Mouse (Mus musculus): ENCODE results near the gene Csrnp2. TPM values are rescaled to one million over a fixed set of nuclear protein-coding genes. Genes with fewer than 3 reads are reported as not detected.

Csrnp2 gene
- polyA plus RNA-seq, 1 experiment from 2014 or later, result 15.5 TPM

GRCm38 (mm10) chr15:100436518-100436917 lies 58.8 kb downstream of the Csrnp2 start:
- Histone ChIP-seq H3K4me3 (ENCODE audit: low read depth, low read length) (no peak overlapping the region), H3K4me1 (ENCODE audit: control insufficient read depth, insufficient read depth, low read length) (no peaks in the 10 kb centered on the region), H3K27ac (replicated peaks; ENCODE audit: low read depth, low read length) (no peak overlapping the region), H3K27me3 (replicated peaks; ENCODE audit: control insufficient read depth, insufficient read depth, low read length) (no peaks in the 10 kb centered on the region), H3K4me2 (ENCODE audit: low read depth, low read length) (no peak overlapping the region), H3K9ac (ENCODE audit: low read depth, low read length) (no peak overlapping the region), H3K36me3 (ENCODE audit: control insufficient read depth, insufficient read depth, low read length) (no peaks in the 10 kb centered on the region), H3K9me3 (ENCODE audit: control insufficient read depth, low read length) (no peaks in the 10 kb centered on the region)
- DNase-seq (ENCODE audit: low spot score), result no peak
- no peak for ATAC-seq (ENCODE audit: low read depth)
- 58% methylated on average over 10 of the region's 10 CpGs for WGBS

GRCm38 (mm10) chr15:100436112-100436511 lies 59.2 kb downstream of the Csrnp2 start:
- Histone ChIP-seq H3K36me3 (ENCODE audit: control insufficient read depth, insufficient read depth, low read length) (no peaks in the 10 kb centered on the region), H3K9me3 (ENCODE audit: control insufficient read depth, low read length) (no peaks in the 10 kb centered on the region), H3K9ac (ENCODE audit: low read depth, low read length) (no peak overlapping the region), H3K27ac (replicated peaks; ENCODE audit: low read depth, low read length) (no peak overlapping the region), H3K27me3 (replicated peaks; ENCODE audit: control insufficient read depth, insufficient read depth, low read length) (no peaks in the 10 kb centered on the region), H3K4me3 (ENCODE audit: low read depth, low read length) (no peak overlapping the region), H3K4me2 (ENCODE audit: low read depth, low read length) (no peak overlapping the region), H3K4me1 (ENCODE audit: control insufficient read depth, insufficient read depth, low read length) (no peaks in the 10 kb centered on the region)
- WGBS, result 73% methylated on average over 4 of the region's 4 CpGs
- ATAC-seq (ENCODE audit: low read depth) (no peak), DNase-seq (ENCODE audit: low spot score) (no peak)

- no peak overlapping the region for H3K4me3 ChIP-seq (ENCODE audit: low read depth, low read length)
- H3K27me3 ChIP-seq (replicated peaks; ENCODE audit: control insufficient read depth, insufficient read depth, low read length), result no peaks in the 10 kb centered on the region
- ATAC-seq (ENCODE audit: low read depth) (no peak), DNase-seq (ENCODE audit: low spot score) (no peak)
- no peaks in the 10 kb centered on the region for H3K4me1 ChIP-seq (ENCODE audit: control insufficient read depth, insufficient read depth, low read length)
- H3K36me3 ChIP-seq (ENCODE audit: control insufficient read depth, insufficient read depth, low read length), result no peaks in the 10 kb centered on the region
- H3K9me3 ChIP-seq (ENCODE audit: control insufficient read depth, low read length), result no peaks in the 10 kb centered on the region
- no peak overlapping the region for H3K9ac ChIP-seq (ENCODE audit: low read depth, low read length)
- H3K27ac ChIP-seq (replicated peaks; ENCODE audit: low read depth, low read length), result no peak overlapping the region
- WGBS, result 62% methylated on average over 4 of the region's 4 CpGs
- H3K4me2 ChIP-seq (ENCODE audit: low read depth, low read length), result no peak overlapping the region
Observed at GRCm38 (mm10) chr15:100433234-100433633, 62.1 kb downstream of the Csrnp2 start.

GRCm38 (mm10) chr15:100429959-100430565 lies 65.2 kb downstream of the Csrnp2 start:
- WGBS, result 74% methylated on average over 11 of the region's 11 CpGs
- no peak overlapping the region for H3K9ac ChIP-seq (ENCODE audit: low read depth, low read length)

More at GRCm38 (mm10) chr15:100429959-100430565, 65.2 kb downstream of the Csrnp2 start:
- Histone ChIP-seq H3K4me2 (ENCODE audit: low read depth, low read length) (no peak overlapping the region), H3K4me3 (ENCODE audit: low read depth, low read length) (no peak overlapping the region), H3K36me3 (ENCODE audit: control insufficient read depth, insufficient read depth, low read length) (no peaks in the 10 kb centered on the region), H3K27me3 (replicated peaks; ENCODE audit: control insufficient read depth, insufficient read depth, low read length) (peaks cover 6% of the 10 kb centered on the region), H3K27ac (replicated peaks; ENCODE audit: low read depth, low read length) (no peak overlapping the region), H3K9me3 (ENCODE audit: control insufficient read depth, low read length) (no peaks in the 10 kb centered on the region), H3K4me1 (ENCODE audit: control insufficient read depth, insufficient read depth, low read length) (no peaks in the 10 kb centered on the region)
- ATAC-seq (ENCODE audit: low read depth), result no peak
- peak; percentile 17 for DNase-seq (ENCODE audit: low spot score)

Other genes starting within 250 kb of the Csrnp2 start
- gene Tmprss12, start 214.7 kb downstream of the Csrnp2 start, polyA plus RNA-seq (2014; fragmentation: Nextera tagmentation; extraction: Ambion mirVana), result not detected in 2 replicates
- 3.4 TPM in 2 replicates for gene Mettl7a1, start 191.3 kb downstream of the Csrnp2 start, polyA plus RNA-seq (2014; fragmentation: Nextera tagmentation; extraction: Ambion mirVana)
- 0.43 and 0.50 TPM in 2 replicates for gene Mettl7a3, start 160.6 kb downstream of the Csrnp2 start, polyA plus RNA-seq (2014; fragmentation: Nextera tagmentation; extraction: Ambion mirVana)
- 0.34 TPM in 1 of 2 replicates, not detected in the other for gene Methig1, start 142.3 kb downstream of the Csrnp2 start, polyA plus RNA-seq (2014; fragmentation: Nextera tagmentation; extraction: Ambion mirVana)
- gene Mettl7a2, start 142.3 kb downstream of the Csrnp2 start, polyA plus RNA-seq (2014; fragmentation: Nextera tagmentation; extraction: Ambion mirVana), result not detected in 2 replicates
- gene Higd1c, start 130.9 kb downstream of the Csrnp2 start, polyA plus RNA-seq (2014; fragmentation: Nextera tagmentation; extraction: Ambion mirVana), result not detected in 2 replicates
- 0.14 TPM in 1 of 2 replicates, not detected in the other for gene Gm5475, start 73.3 kb downstream of the Csrnp2 start, polyA plus RNA-seq (2014; fragmentation: Nextera tagmentation; extraction: Ambion mirVana)
- 15.5 and 17.0 TPM in 2 replicates for gene Slc11a2, start 70.4 kb downstream of the Csrnp2 start, polyA plus RNA-seq (2014; fragmentation: Nextera tagmentation; extraction: Ambion mirVana)
- gene Letmd1, start 26.5 kb downstream of the Csrnp2 start, polyA plus RNA-seq (2014; fragmentation: Nextera tagmentation; extraction: Ambion mirVana), result 26.6 and 30.4 TPM in 2 replicates
- gene Tfcp2, start 56.5 kb upstream of the Csrnp2 start, polyA plus RNA-seq (2014; fragmentation: Nextera tagmentation; extraction: Ambion mirVana), result 17.4 and 22.6 TPM in 2 replicates
- gene Pou6f1, start 104.5 kb upstream of the Csrnp2 start, polyA plus RNA-seq (2014; fragmentation: Nextera tagmentation; extraction: Ambion mirVana), result 8.3 and 10.1 TPM in 2 replicates
- 185 and 189 TPM in 2 replicates for gene Dazap2, start 119.9 kb upstream of the Csrnp2 start, polyA plus RNA-seq (2014; fragmentation: Nextera tagmentation; extraction: Ambion mirVana)
- 15.8 and 17.2 TPM in 2 replicates for gene Smagp, start 141.5 kb upstream of the Csrnp2 start, polyA plus RNA-seq (2014; fragmentation: Nextera tagmentation; extraction: Ambion mirVana)
- 2.3 and 2.4 TPM in 2 replicates for gene Bin2, start 174.1 kb upstream of the Csrnp2 start, polyA plus RNA-seq (2014; fragmentation: Nextera tagmentation; extraction: Ambion mirVana)
- 2.4 and 3.8 TPM in 2 replicates for gene Cela1, start 192.4 kb upstream of the Csrnp2 start, polyA plus RNA-seq (2014; fragmentation: Nextera tagmentation; extraction: Ambion mirVana)
- gene Galnt6, start 233.9 kb upstream of the Csrnp2 start, polyA plus RNA-seq (2014; fragmentation: Nextera tagmentation; extraction: Ambion mirVana), result 1.5 and 2.1 TPM in 2 replicates